ENCODE assay signal across 7 mouse cellular contexts in the genomic region with DNA sequence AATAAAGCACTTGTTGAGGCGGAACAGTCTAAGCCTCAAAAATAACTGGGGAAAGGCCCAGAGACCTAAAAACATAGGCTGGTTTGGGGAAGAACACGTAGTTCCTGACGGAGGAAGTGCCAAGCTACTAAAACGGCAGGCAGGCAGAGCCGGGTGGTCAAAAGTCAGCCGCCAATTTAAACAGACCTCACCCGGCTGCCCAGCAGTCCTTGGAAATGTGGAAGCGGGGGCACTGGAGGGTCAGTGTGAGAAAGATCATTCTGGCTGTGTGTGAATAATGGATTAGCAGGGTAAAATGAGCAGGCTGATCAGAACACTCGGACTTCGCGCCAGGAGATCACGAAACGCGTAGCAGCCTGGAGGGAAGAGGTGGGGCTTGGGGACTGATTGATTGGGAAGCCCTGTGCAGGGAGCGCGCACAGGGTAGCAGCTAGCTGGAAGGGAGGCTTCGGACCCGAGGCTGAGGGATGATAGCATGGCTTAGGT. TPM values are rescaled to one million over a fixed set of nuclear protein-coding genes. Genes with fewer than 3 reads are reported as not detected.
A peak's percentile ranks its signal among the peaks of the same experiment; 100 is the strongest.
DNase-seq lines count a peak whose midpoint lies in the region; ATAC-seq and TF ChIP-seq lines count a peak whose summit lies in the region.

No protein-coding gene starts in this region.

- peak overlapping the region; percentile 34 to 51 for H3K4me3 ChIP-seq in ES-E14 (ENCODE audit: insufficient read depth in 1 of 2, low read depth in 1 of 2, low read length in 2 of 2, poor library complexity in 1 of 2, severe bottlenecking in 1 of 2)
- H3K4me3 ChIP-seq in bone marrow macrophage, adult 2 months (ENCODE audit: insufficient read depth, low read length): peak overlapping the region; percentile 55
- H3K4me3 ChIP-seq in lung, embryonic 14.5 days (ENCODE audit: low read depth, low read length): peak overlapping the region; percentile 30
- peak overlapping the region; percentile 40 for H3K4me3 ChIP-seq in small intestine, adult 2 months (ENCODE audit: low read depth, low read length)

- TF ChIP-seq CTCF in bone marrow macrophage, adult 2 months (IDR thresholded peaks at IDR 0.05; ENCODE audit: low read depth, low read length): no peak
- TF ChIP-seq CTCF in lung, embryonic 14.5 days (IDR thresholded peaks at IDR 0.05; ENCODE audit: low read depth): no peak
- TF ChIP-seq CTCF in small intestine, adult 2 months (IDR thresholded peaks at IDR 0.05; ENCODE audit: extremely low read depth, insufficient read length, insufficient replicate concordance, low read depth, low read length): no peak

- H3K9ac ChIP-seq in ES-E14 (ENCODE audit: insufficient read depth, low read depth, low read length, poor library complexity, severe bottlenecking): peak overlapping the region; percentile 72
- H3K9ac ChIP-seq in lung, embryonic 14.5 days: peak overlapping the region; percentile 20; the same call in 1 of the 2 replicates

- H3K27me3 ChIP-seq in lung, embryonic 14.5 days (ENCODE audit: insufficient read depth, low read length): no peaks in the 10 kb centered on the region
- H3K27me3 ChIP-seq in small intestine, adult 2 months (ENCODE audit: control insufficient read depth, insufficient read depth, low read length): no peaks in the 10 kb centered on the region

- no peaks in the 10 kb centered on the region for H3K9me3 ChIP-seq in ES-E14 (ENCODE audit: control insufficient read depth, insufficient read depth, low read depth, low read length)
- H3K9me3 ChIP-seq in lung, embryonic 14.5 days (ENCODE audit: low read depth, low read length): no peaks in the 10 kb centered on the region

- in situ Hi-C loops in ES-E14 (cut with MboI; ENCODE audit: low sequenced_read_pairs in 2 of 2, unreplicated experiment in 2 of 2): no loop called here

- no peak for TF ChIP-seq POLR2A in bone marrow macrophage, adult 2 months (IDR thresholded peaks at IDR 0.05; ENCODE audit: borderline replicate concordance, low read depth, low read length)
- no peak for TF ChIP-seq POLR2A in small intestine, adult 2 months (IDR thresholded peaks at IDR 0.05; ENCODE audit: low read depth, low read length)

- peak overlapping the region; percentile 65 for H3K4me2 ChIP-seq in lung, embryonic 14.5 days

- 4% methylated on average over 18 of the region's 18 CpGs for WGBS in lung, embryonic 14.5 days
- 3% methylated on average over 18 of the region's 18 CpGs for WGBS in small intestine, adult 2 months

- ATAC-seq in lung, embryonic 14.5 days (ENCODE audit: insufficient read depth): no peak

- peaks cover 4% of the 10 kb centered on the region; the same call in 1 of the 2 replicates for H3K36me3 ChIP-seq in ES-E14 (ENCODE audit: control insufficient read depth, insufficient read depth, low read length, poor library complexity, severe bottlenecking)
- peaks cover 17% of the 10 kb centered on the region; the same call in 1 of the 2 replicates for H3K36me3 ChIP-seq in lung, embryonic 14.5 days (ENCODE audit: insufficient read depth)
- H3K36me3 ChIP-seq in small intestine, adult 2 months (ENCODE audit: control insufficient read depth, insufficient read depth, low read length): no peaks in the 10 kb centered on the region

- DNase-seq in ES-E14 (ENCODE audit: low read depth, low spot score): no peak
- peak; percentile 62 to 71 for DNase-seq in heart, adult 18-20 months
- DNase-seq in kidney, adult 11 months: peak; percentile 48
- peak; percentile 58 for DNase-seq in lung, embryonic 14.5 days
- no peak for DNase-seq in right cerebral cortex, postnatal 4 days

- peaks cover 2 to 20% of the 10 kb centered on the region in 2 experiments; a peak in 3 of 4 replicates for H3K4me1 ChIP-seq in ES-E14 (ENCODE audit: control insufficient read depth in 2 of 2, insufficient read depth in 2 of 2, low read length in 2 of 2, poor library complexity in 1 of 2)
- peaks cover 39% of the 10 kb centered on the region for H3K4me1 ChIP-seq in bone marrow macrophage, adult 2 months (ENCODE audit: control insufficient read depth, insufficient read depth, low read length)
- H3K4me1 ChIP-seq in lung, embryonic 14.5 days (ENCODE audit: insufficient read depth): peaks cover 19% of the 10 kb centered on the region
- peaks cover 13% of the 10 kb centered on the region for H3K4me1 ChIP-seq in small intestine, adult 2 months (ENCODE audit: control insufficient read depth, insufficient read depth, insufficient read length, low read length)

- 0 out of 2 replicates have a peak overlapping the region, but pooled peaks have one; percentile 30 for H3K27ac ChIP-seq in ES-E14 (ENCODE audit: insufficient read depth, low read depth, low read length, poor library complexity, severe bottlenecking)
- peak overlapping the region; percentile 93 for H3K27ac ChIP-seq in bone marrow macrophage, adult 2 months (ENCODE audit: insufficient read depth, low read depth, low read length)
- peak overlapping the region; percentile 92 for H3K27ac ChIP-seq in lung, embryonic 14.5 days (ENCODE audit: low read depth)
- H3K27ac ChIP-seq in small intestine, adult 2 months (ENCODE audit: insufficient read depth, low read depth, low read length): peak overlapping the region; percentile 74

TF ChIP-seq in ES-E14, 5 proteins besides CTCF, POLR2A, EP300 and RAD21:
- TF ChIP-seq MAFK (IDR thresholded peaks at IDR 0.05; ENCODE audit: insufficient read depth, low read depth, low read length): no peak
- TF ChIP-seq CHD2 (IDR thresholded peaks at IDR 0.05; ENCODE audit: low read depth, low read length): no peak
- TF ChIP-seq HCFC1 (IDR thresholded peaks at IDR 0.05; ENCODE audit: borderline replicate concordance, insufficient read depth, low read length): no peak
- no peak for TF ChIP-seq ZNF384 (IDR thresholded peaks at IDR 0.05; ENCODE audit: low read depth, low read length)

RNA-seq across cellular contexts. Expression of gene Sf3a3, which starts 4.6 kb away (rescaled TPM):
- 91.6 and 117 TPM in 2 replicates for total RNA-seq in ES-E14 (2012; rRNA removed)
- 44.4 and 47.6 TPM in 2 replicates for polyA plus RNA-seq in bone marrow macrophage, adult 2 months (2012; ENCODE audit: insufficient read depth, insufficient read length, missing spikeins)
- 10 to 100 TPM; 18.8 to 19.4 TPM for total RNA-seq in heart, adult 18-20 months (2021)
- polyA plus RNA-seq in lung, embryonic 14.5 days (2014; fragmentation: Nextera tagmentation; extraction: Ambion mirVana): 164 and 166 TPM in 2 replicates
- polyA plus RNA-seq in small intestine, adult 2 months (2012; rRNA removed): 3.3 and 7.2 TPM in 2 replicates

RNA-seq across cellular contexts. Expression of gene Fhl3, which starts 9.5 kb away (rescaled TPM):
- 7.5 and 13.7 TPM in 2 replicates for total RNA-seq in ES-E14 (2012; rRNA removed)
- polyA plus RNA-seq in bone marrow macrophage, adult 2 months (2012; ENCODE audit: insufficient read depth, insufficient read length, missing spikeins): 149 and 167 TPM in 2 replicates
- 10 to 100 TPM in 1 of 2 experiments, 1 to 10 TPM in 1; 8.2 to 13.8 TPM for total RNA-seq in heart, adult 18-20 months (2021)
- polyA plus RNA-seq in lung, embryonic 14.5 days (2014; fragmentation: Nextera tagmentation; extraction: Ambion mirVana): 12.8 and 13.1 TPM in 2 replicates
- polyA plus RNA-seq in small intestine, adult 2 months (2012; rRNA removed): 6.8 and 9.2 TPM in 2 replicates

RNA-seq across cellular contexts. Expression of gene Utp11, which starts 16.6 kb away (rescaled TPM):
- 29.2 and 39.7 TPM in 2 replicates for total RNA-seq in ES-E14 (2012; rRNA removed)
- polyA plus RNA-seq in bone marrow macrophage, adult 2 months (2012; ENCODE audit: insufficient read depth, insufficient read length, missing spikeins): 45.8 and 49.4 TPM in 2 replicates
- total RNA-seq in heart, adult 18-20 months (2021): 10 to 100 TPM; 11.0 to 14.0 TPM
- 59.0 and 59.5 TPM in 2 replicates for polyA plus RNA-seq in lung, embryonic 14.5 days (2014; fragmentation: Nextera tagmentation; extraction: Ambion mirVana)
- polyA plus RNA-seq in small intestine, adult 2 months (2012; rRNA removed): 0.57 and 0.85 TPM in 2 replicates

RNA-seq across cellular contexts. Expression of gene Inpp5b, which starts 31.6 kb away (rescaled TPM):
- 12.6 and 14.0 TPM in 2 replicates for total RNA-seq in ES-E14 (2012; rRNA removed)
- 29.4 and 33.8 TPM in 2 replicates for polyA plus RNA-seq in bone marrow macrophage, adult 2 months (2012; ENCODE audit: insufficient read depth, insufficient read length, missing spikeins)
- 1 to 10 TPM; 5.6 to 7.0 TPM for total RNA-seq in heart, adult 18-20 months (2021)
- 25.5 and 34.0 TPM in 2 replicates for polyA plus RNA-seq in lung, embryonic 14.5 days (2014; fragmentation: Nextera tagmentation; extraction: Ambion mirVana)
- 21.8 and 26.7 TPM in 2 replicates for polyA plus RNA-seq in small intestine, adult 2 months (2012; rRNA removed)

RNA-seq across cellular contexts. Expression of gene Pou3f1, which starts 53.4 kb away (rescaled TPM):
- 6.2 and 9.5 TPM in 2 replicates for total RNA-seq in ES-E14 (2012; rRNA removed)
- not detected in 2 replicates for polyA plus RNA-seq in bone marrow macrophage, adult 2 months (2012; ENCODE audit: insufficient read depth, insufficient read length, missing spikeins)
- total RNA-seq in heart, adult 18-20 months (2021): under 1 TPM; 0.15 to 0.33 TPM
- 0.11 and 0.41 TPM in 2 replicates for polyA plus RNA-seq in lung, embryonic 14.5 days (2014; fragmentation: Nextera tagmentation; extraction: Ambion mirVana)
- 0.04 and 0.09 TPM in 2 replicates for polyA plus RNA-seq in small intestine, adult 2 months (2012; rRNA removed)

Comparison
In these comparisons a context has a peak if more than half of its experiments do, and no peak if none do; other contexts are left out.
1. DNase-seq: peak in heart, adult 18-20 months (2 of 2), kidney, adult 11 months (single experiment) and lung, embryonic 14.5 days (single experiment); none in ES-E14 (single experiment) and right cerebral cortex, postnatal 4 days (single experiment).
2. H3K27ac ChIP-seq: peak in every context shown above with its lines; median percentile 93 in bone marrow macrophage, adult 2 months; 92 in lung, embryonic 14.5 days; 74 in small intestine, adult 2 months; 30 in ES-E14.
3. RNA of gene Fhl3, which starts 9.5 kb away (polyA plus RNA-seq): 149 to 167 TPM in bone marrow macrophage, adult 2 months; 12.8 to 13.1 TPM in lung, embryonic 14.5 days and 6.8 to 9.2 TPM in small intestine, adult 2 months; every median in the first group is over 10 times any median in the second.
4. RNA of gene Utp11, which starts 16.6 kb away (polyA plus RNA-seq): 59.0 to 59.5 TPM in lung, embryonic 14.5 days and 45.8 to 49.4 TPM in bone marrow macrophage, adult 2 months; 0.57 to 0.85 TPM in small intestine, adult 2 months; every median in the first group is over 10 times any median in the second.
5. Peak in every context shown above with its lines, with median percentiles within 50 percentile points of each other: H3K4me3 ChIP-seq.